Mouse (Mus musculus) gastrocnemius, postnatal 14 days (tissue): Measurements from ENCODE around the gene Coro6. TPM values are rescaled to one million over a fixed set of nuclear protein-coding genes. Genes with fewer than 3 reads are reported as not detected.
A peak's percentile ranks its signal among the peaks of the same experiment; 100 is the strongest.

Experiments
- DNase-seq: peaks from one replicate; pipeline ENCODE4 v3.0.0; 2021; ENCODE audit warnings: mixed read lengths
- intact Hi-C: fragments of 180-260 bp; cut with DNase I; formaldehyde crosslinking; loops from one replicate; pipeline ENCODE4 v1.15.1; 2025; ENCODE audit warnings: low total_unique reads
- total RNA-seq, 2 experiments: library from RNA; stranded (reverse); gene quantifications; 2 replicates each; pipeline ENCODE4 v1.2.3; 2021

The Coro6 gene
- total RNA-seq, 2 experiments from 2014 or later = 79.2 to 80.8 TPM

DNA sequence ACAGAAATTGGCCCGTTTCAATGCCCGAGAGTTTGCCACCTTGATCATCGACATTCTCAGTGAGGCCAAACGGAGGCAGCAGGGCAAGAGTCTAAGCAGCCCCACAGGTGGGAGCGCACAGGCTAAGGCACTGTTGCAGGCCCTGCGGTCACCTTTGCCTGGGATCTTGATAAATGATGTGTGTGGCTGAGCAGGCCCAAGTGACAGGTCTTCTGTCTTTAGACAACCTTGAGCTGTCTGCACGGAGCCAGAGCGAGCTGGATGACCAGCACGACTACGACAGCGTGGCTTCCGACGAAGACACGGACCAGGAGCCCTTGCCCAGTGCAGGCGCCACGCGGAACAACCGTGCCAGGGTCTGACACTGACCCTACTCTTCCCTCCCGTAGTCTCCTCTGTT, 42.2 kb downstream of the Coro6 start:
- DNase-seq = no peak
- intact Hi-C loops = loop anchor here (10.0 kb wide), 1 partner anchor 120 kb away; no protein-coding TSS in a partner anchor

DNA sequence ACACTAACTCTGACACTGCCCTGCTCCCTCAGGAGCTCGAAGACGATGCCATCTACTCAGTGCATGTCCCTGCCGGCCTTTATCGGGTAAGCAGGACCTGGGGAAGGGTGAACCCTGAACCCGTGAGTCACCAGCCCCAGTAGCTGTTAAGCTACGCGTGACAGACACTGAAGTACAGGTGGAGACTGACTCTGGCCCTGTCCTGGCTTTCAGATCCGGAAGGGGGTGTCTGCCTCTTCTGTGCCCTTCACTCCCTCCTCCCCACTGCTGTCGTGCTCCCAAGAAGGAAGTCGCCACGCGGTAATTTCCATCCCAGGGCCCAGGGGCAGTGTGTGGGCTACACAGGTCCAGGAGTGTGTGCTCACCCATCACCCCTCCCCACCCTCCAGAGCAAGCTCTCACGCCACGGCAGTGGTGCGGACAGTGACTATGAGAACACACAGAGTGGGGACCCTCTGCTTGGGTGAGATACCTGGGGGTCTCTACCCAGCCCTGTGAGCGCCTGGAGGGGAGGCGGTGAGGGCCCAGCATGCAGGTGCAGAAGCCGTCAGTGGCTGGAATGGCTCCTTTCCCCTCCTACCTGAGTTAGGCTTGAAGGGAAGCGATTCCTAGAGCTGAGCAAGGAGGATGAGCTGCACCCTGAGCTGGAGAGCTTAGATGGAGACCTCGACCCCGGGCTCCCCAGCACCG, 43.2 kb downstream of the Coro6 start:
- intact Hi-C loops = loop anchor here (10.0 kb wide), 1 partner anchor 119 kb away; no protein-coding TSS in a partner anchor
- no peak for DNase-seq

DNA sequence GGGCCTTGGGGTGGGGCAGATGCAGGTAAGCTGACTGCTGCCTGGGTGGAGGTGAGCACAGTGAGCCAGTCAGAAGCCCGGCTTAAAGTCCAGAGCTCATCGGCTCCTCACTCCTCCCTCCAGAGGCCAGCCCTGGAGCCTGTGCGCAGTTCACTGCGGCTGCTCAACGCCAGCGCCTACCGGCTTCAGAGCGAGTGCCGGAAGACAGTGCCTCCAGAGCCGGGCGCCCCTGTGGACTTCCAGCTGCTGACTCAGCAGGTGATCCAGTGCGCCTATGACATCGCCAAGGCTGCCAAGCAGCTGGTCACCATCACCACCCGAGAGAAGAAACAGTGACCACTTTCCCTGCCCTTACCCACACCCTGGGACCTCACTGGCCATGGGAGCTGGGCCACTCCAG, 44.1 kb downstream of the Coro6 start:
- intact Hi-C loops = loop anchor here (10.0 kb wide), 1 partner anchor 119 kb away; no protein-coding TSS in a partner anchor
- no peak for DNase-seq

DNA sequence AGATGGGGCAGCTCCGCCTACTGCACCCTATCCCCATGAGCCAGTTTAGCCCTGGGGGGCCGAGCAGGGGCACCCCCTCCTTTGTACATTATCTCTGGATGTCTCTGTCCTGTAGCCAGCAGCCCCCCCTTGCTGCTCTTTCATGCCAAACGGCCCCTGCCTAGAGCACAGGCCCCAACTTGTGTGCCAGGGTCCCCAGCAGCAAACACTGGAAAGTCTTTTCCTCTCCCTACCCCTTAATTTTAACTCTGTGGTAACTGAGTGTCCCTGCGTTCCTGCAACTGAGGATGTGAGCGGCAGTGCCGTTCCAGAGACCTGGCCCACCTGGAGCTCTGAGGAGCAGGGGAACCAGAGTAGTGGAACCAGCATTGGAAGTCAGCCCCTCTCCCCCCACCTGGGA, 44.7 kb downstream of the Coro6 start:
- no peak for DNase-seq
- intact Hi-C loops = loop anchor here (10.0 kb wide), 1 partner anchor 118 kb away; no protein-coding TSS in a partner anchor

DNA sequence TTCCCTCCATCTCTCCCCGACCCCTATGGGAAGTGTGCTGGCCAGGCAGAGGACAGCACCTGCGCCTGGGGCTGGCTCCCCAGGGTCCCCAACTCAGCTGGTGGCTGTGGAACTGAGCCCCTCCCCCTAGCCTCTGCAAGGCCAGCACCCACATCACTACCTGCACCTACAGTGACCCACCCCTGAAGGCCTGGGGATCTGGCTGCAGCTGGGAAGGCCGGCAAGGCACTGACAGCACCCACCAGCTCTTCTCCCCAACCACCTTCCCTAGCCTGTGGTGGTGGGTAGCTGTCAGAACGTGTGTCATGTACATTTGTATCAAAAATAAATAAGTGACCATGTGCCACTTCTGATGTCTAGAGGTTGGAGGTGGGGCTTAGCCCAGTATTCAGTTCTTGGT, 45.2 kb downstream of the Coro6 start:
- intact Hi-C loops = loop anchor here (10.0 kb wide), 1 partner anchor 117 kb away; no protein-coding TSS in a partner anchor
- DNase-seq = no peak

DNA sequence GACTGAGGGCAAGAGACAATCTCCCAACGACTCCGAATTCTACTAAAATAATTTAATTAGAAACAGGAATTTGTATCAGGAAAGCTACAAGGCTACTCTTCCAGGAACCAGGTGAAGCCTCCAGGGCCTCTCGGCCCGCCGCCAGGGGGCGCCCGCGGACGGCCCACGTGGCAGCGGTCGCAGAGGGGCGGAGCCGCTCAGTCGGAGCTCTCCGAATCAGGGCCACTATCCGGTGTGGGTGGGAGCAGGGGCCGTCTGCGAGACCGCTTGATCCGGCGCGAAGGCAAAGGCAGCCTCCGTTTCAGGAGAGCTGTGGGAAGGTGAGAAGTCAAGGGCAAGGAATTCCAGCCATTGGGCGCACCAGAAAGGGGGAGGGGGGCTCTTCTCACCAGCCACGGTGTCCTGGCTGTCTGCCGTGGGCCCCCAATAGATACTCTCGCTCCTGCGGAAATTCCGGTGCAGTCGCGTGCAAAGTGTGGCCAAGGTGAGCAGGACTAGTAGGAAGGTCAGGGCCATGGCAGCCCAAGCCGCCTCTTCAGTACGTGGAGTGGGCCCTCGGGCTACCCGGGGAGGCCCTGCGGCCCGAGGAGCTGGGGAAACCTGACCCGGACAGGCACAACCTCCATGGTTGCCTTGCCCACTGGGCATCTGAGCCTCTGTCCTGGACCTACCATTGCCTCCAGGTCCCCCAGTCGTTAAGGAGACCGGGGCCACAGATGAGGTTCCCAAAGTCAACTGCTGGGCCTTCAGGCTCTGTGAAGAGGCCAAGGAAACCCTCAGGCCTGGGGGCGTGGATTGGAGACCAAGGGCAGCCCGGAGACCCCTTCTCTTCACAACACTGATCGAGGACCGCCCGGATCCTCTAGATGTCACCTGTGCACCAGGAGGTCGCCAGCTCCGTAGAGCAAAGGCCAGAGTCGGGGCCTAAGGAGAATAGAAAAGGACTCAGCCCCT, 46.1 kb downstream of the Coro6 start:
- intact Hi-C loops = loop anchor here (10.0 kb wide), 1 partner anchor 116 kb away; no protein-coding TSS in a partner anchor
- peak; percentile 87 for DNase-seq

DNA sequence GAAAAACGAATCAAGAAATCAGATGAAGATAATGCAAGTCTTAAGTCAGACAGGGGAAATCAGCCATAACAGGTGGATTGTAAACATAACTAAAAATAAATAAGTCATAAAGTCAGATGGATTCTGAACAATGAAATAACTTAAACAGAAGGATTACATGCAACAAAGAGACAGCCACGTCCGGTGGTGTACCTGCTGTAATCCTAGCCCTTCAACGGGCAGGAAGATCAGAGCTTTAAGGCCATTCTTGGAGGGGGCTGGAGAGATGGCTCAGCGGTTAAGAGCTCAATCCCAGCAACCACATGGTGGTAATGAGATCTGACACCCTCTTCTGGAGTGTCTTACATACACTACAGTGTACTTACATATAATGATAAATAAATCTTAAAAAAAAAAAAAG, 49.1 kb downstream of the Coro6 start:
- DNase-seq = no peak
- intact Hi-C loops = no loop called here

DNA sequence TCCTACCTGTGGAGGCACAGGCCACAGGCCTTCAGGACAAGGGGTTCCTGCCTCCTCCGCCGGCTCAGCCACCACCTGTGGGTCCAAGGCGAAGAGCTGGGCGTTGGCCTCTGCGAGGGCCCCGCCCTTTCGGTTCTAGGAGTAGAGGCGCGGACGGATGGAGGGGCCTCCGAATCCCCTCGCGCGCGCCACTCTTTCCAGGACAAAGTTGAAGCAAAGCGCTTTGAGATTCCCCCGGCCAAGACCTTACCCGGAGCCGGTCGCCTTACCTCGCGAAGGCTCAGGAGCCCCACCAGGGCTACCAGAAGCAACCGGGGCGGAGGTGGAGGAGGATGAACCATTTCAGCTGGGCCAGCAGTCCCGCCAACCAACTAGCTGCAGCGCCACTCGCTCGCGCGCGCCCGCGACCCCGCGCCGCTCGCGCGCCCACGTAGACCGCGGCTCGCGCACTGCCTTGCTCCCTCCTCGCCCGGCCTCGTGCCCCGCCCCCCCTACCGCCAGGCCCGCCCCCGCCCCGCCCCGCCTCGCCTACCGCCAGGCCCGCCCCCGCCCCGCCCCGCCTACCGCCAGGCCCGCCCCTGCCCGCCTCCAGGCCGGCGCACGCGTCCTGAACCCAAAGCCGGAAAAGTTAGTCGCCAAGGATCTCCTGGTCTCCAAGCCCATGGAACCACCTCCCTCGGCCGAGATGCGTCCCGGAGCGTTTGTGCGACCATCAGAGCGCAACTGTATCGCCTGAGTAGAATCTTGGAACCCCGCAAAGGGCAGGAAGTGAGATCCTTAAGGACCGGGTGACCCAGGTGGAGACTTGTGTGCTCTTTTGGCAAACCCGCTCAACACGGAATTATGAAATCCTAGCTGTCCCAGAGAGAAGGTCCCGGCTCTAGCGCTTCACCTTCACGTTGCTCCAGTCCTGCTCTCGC, 50.9 kb downstream of the Coro6 start:
- intact Hi-C loops = no loop called here
- peak; percentile 89 for DNase-seq

DNA sequence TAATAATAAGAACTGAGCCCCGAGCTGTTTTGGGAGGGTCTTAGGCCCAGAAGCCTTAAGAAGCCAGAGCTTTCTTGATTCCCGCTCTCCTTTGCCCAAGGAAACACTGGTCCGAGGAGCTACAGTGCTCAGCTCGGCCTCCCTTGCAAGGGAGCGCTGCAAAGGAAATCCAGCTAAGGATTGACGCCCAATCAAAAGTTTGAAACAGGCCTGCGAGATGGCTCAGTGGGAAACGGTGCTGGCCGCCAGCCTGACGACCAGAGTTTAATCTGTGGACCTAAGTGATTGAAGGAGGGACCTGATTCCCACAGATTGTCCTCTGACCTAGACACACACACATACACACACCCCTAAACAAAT, 51.6 kb downstream of the Coro6 start:
- no peak for DNase-seq
- intact Hi-C loops = no loop called here

DNA sequence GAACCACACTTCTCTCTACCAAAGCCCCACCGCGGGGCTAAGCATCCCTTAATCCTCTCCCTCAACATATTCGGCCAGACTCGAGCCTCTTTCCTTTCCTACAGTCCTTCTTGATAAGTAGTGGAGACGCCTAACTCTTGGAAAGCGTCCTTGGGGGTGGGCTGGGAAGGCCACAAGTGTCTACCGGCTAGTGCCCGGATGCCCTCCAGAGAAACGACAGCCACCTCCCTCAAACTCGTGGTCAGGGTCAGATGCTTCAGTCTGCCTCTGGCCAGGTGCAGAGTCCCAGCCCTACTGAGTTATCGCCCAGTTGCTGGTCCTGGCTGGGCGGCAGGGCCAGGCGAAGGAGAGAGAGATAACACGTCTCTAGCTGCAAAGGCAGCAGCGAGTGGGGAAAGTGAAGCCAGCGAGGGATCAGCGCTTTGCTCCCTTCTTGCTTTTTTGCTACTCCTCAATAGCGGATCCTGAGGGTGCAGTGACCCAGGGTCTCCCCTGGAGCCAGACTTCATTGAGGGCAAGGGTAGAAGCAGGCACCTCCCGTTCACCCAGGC, 52.1 kb downstream of the Coro6 start:
- DNase-seq = no peak
- intact Hi-C loops = no loop called here

DNA sequence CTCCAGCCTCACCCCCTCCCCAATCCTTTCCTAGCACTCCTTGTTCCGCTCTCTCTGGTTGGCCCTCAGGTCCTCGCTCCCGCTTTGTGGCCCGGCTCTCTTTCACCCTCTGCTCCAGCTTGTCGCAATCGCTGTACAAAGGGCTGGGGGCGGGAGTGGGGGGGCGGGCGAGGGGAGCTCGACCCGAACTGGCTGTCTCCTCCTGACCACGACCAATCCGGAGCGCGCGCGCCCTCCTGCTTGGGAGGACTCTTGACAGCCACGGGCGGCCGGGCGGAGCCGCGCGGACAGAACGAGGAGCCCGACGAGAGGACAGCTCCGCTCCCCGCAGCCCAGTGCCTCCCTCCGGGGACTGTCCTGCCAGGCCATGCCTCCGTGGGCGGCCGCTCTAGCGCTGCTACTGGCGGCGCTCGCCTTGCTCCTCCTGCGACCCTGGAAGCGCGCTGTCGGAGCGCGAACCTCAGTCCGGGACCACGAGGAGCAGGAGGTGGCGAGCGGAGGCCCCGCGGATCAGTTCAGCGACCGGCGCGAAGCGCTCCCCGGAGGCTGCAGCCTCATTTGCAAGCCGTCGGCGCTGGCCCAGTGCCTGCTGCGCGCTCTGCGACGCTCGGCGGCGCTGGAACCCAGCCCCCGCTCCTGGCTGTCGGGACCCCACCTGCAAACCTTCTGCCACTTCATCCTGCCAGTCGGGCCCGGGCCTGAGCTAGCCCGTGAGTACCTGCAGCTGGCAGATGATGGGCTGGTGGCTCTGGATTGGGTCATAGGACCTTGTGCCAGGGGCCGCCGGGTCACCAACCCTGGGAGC, 52.8 kb downstream of the Coro6 start, which contains the start of gene Abhd15:
Gene Abhd15, plus strand, starts transcription at position 290 of the 805 bp plus-strand sequence.
- DNase-seq = peak; percentile 84
- intact Hi-C loops = no loop called here

DNA sequence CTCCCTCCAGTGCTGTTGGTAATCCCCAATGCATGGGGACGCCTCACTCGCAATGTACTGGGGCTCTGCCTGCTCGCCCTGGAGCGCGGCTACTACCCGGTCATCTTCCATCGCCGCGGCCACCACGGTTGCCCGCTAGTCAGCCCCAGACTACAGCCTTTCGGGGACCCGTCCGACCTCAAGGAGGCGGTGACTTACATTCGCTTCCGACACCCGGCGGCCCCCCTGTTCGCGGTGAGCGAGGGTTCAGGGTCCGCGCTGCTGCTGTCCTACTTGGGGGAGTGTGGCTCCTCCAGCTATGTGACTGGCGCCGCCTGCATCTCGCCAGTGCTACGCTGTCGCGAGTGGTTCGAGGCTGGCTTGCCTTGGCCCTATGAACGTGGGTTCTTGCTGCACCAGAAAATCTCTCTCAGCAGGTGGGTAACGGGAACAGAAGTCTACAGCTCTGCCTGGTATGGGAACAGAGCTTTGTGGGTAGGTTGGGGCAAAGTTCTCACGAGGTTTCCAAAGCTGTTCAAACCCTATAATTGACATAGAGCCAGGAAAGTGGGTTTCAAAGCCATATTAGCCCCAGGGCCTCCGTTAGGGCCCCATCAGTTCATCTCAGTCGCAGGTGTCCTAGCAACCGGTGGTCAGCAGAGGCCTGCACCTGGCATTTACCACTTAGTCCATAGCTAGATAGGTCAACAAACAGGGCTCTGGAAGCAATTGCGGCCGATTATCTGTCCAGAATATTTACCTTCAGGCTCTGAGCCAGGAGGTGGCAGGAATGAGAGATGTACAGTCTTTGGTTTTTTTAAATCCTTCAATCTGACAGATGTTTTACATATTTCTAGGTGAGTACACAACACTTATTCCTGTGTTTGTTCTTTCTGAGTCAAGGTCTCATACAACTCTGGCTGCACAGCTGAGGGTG, 53.7 kb downstream of the Coro6 start, which contains the start of gene Trp53i13:
Gene Trp53i13, minus strand, starts transcription at position 344 of the 916 bp plus-strand sequence.
- intact Hi-C loops = no loop called here
- no peak for DNase-seq

DNA sequence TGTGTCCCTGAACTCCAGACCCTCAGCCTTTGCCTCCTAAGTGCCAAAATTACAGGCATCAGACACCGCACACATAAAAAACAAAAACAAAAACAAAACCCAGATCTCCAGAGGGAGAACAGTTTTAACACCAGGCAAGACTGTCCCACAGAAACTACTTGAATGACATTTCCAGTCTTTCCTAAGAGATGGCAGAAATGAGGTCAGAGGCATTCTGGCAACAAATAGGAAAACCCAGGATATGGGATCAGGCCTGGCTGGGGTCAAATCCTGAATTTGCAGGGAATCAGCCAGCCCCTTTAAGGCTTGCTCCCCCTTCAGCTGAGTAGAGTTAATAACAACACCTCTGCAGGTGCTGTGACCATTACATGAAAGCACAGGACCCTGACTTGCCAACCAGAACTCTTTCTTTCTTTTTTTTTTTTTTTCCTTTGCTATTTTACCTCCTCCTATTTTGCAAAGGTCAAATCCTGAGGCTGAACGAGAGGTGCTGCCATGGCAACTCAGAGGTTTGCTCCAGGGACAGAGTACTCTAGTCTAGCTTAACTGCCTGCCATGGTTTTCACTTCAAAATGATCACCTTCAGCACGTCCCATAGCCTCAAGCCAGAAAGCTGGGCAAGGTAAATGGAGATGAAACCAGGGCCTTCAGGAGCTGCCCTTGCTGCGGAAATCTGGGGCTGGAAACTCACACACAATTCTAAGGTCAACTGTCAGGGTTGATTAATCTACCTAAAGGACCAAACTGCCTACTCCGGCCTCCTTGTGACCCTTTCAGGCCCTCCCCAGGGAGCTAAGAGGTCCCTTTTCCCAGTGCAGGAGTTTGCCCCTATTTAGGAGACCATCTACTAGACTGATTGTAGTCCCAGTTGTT, 54.6 kb downstream of the Coro6 start:
- intact Hi-C loops = no loop called here
- no peak for DNase-seq

DNA sequence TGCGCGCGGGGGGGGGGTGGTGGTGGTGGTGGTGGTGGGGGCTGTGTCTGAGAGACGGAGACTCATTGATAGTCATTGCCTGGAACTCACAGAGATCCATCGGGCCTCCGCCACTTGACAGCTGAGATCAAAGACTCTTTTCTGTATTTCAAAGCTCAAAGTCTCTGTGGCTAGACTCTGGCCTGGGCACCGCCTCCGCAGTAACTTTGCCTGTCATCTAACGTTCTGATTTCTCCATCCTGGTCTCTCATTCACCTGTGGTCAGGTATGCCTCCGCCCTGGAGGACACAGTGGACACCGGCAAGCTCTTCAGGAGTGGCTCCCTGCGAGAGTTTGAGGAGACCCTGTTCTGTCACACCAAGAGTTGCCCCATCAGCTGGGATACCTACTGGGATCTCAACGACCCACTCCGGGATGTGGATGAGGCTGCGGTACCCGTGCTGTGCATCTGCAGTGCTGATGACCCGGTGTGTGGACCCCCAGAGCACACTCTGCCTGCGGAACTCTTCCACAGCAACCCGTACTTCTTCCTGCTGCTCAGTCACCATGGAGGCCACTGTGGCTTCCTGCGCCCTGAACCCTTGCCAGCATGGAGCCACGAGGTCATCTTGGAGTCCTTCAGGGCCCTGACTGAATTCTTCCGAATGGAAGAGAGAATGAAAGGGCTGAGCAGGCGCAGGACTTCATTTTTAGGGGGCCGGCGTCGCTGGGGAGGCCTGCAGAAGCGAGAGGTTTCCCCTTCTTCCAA, 56.0 kb downstream of the Coro6 start:
- intact Hi-C loops = no loop called here
- DNase-seq = no peak

DNA sequence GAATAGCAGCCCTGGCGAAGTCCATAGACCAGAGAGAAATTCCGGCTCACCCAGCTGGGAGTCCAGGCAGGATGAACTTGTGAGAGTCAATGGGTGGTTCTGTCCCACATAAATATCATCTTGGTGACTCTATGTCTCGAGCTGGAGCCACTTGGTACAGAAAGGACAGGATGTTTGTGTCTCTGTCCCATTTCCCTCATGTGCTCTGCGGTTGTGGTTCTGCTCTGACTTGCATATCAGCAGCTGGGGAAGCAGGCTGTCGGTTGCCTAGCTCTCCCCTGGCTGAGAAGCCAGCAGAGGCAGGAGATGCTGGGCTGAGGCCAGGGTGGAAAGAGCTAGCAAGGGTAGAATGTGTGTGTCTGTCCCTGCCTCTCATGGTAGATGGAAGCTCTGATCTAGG, 56.8 kb downstream of the Coro6 start, which contains the start of gene Gm10392:
Gene Gm10392, minus strand, starts transcription at position 156 of the 400 bp plus-strand sequence.
- intact Hi-C loops = no loop called here

More for the DNA sequence above, 56.8 kb downstream of the Coro6 start, which contains the start of gene Gm10392:
- no peak for DNase-seq
